Mouse (Mus musculus): ENCODE data around the gene Trap1.

- TF ChIP-seq CTCF (IDR thresholded peaks at IDR 0.05; ENCODE audit: low read depth, low read length) = no peak
- no peak for TF ChIP-seq POLR2A (IDR thresholded peaks at IDR 0.05; ENCODE audit: borderline replicate concordance, low read depth, low read length)
These were observed 56.4 kb downstream of the Trap1 start for GRCm38 (mm10) chr16:4021241-4021640.

Data from bone marrow macrophage, adult 2 months (primary cell).